Mouse (Mus musculus) olfactory bulb, adult 2 months (tissue): ENCODE data around the gene Fancd2.

Experiments used
- CTCF ChIP-seq: fragments of 200-500 bp; IDR thresholded peaks from 2 replicates; pipeline ENCODE4 v1.5.1; 2012; ENCODE audit warnings: low read depth, mild to moderate bottlenecking, low read length, moderate library complexity; ENCODE audit not compliant: insufficient read depth
- POLR2A ChIP-seq: fragments of 200-500 bp; IDR thresholded peaks from 2 replicates; pipeline ENCODE4 v1.6.1; 2012; ENCODE audit warnings: mild to moderate bottlenecking, low read depth, low read length, moderate library complexity; ENCODE audit not compliant: insufficient read depth

GRCm38 (mm10) chr6:113489410-113489809 is 42.1 kb upstream of the Fancd2 start:
- no peak for TF ChIP-seq CTCF
- TF ChIP-seq POLR2A: no peak
